Mouse (Mus musculus) granulocyte monocyte progenitor cell, adult 5-6 weeks (primary cell): ENCODE results near the gene Akip1. TPM values are rescaled to one million over a fixed set of nuclear protein-coding genes. Genes with fewer than 3 reads are reported as not detected.
A peak's percentile ranks its signal among the peaks of the same experiment; 100 is the strongest.

Experiments
- ATAC-seq: replicated peaks from 2 replicates; pipeline ENCODE4 v1.8.0; 2016; ENCODE audit warnings: mild to moderate bottlenecking, moderate TSS enrichment, inconsistent platforms; ENCODE audit not compliant: poor library complexity, severe bottlenecking
- total RNA-seq, 2 experiments: library from RNA; stranded (forward) in 1 of 2; stranded (reverse) in 1 of 2; fragments of 200-712, 200-1000 nt in 1 of 2; fragments of >200 nt in 1 of 2; fragmentation: Nextera tagmentation in 1 of 2; gene quantifications; 2 replicates each; pipeline ENCODE4 v1.2.3; 2014 to 2017

The Akip1 gene
- total RNA-seq (2014; fragmentation: Nextera tagmentation): 44.7 and 52.5 TPM in 2 replicates
- total RNA-seq (2017): 20.8 and 25.9 TPM in 2 replicates

GRCm38 (mm10) chr7:109703190-109704015, at the start of gene Akip1, which contains the start of gene St5:
Akip1 (plus strand) TSS chr7:109703690.
St5 (minus strand) TSS chr7:109703605.
- peak; percentile 92 for ATAC-seq

- ATAC-seq: no peak
These were observed 48.6 kb upstream of the Akip1 start for GRCm38 (mm10) chr7:109654871-109655270.

GRCm38 (mm10) chr7:109657884-109658283, 45.6 kb upstream of the Akip1 start:
- no peak for ATAC-seq

GRCm38 (mm10) chr7:109659278-109659677, 44.2 kb upstream of the Akip1 start:
- no peak for ATAC-seq

- no peak for ATAC-seq
These were observed 40.9 kb upstream of the Akip1 start for GRCm38 (mm10) chr7:109662626-109663025.

- ATAC-seq: no peak
These were observed 36.8 kb upstream of the Akip1 start for GRCm38 (mm10) chr7:109666664-109667063.

GRCm38 (mm10) chr7:109669426-109670170, 33.9 kb upstream of the Akip1 start:
- ATAC-seq: no peak

GRCm38 (mm10) chr7:109671581-109672471, 31.7 kb upstream of the Akip1 start:
- ATAC-seq: peak; percentile 84

- no peak for ATAC-seq
These were observed 28.4 kb upstream of the Akip1 start for GRCm38 (mm10) chr7:109674944-109675628.

GRCm38 (mm10) chr7:109680284-109680683, 23.2 kb upstream of the Akip1 start:
- no peak for ATAC-seq

- no peak for ATAC-seq
These were observed 22.6 kb upstream of the Akip1 start for GRCm38 (mm10) chr7:109680879-109681278.

- no peak for ATAC-seq
These were observed 16.8 kb upstream of the Akip1 start for GRCm38 (mm10) chr7:109686585-109687128.

- ATAC-seq: 0 out of 2 replicates have a peak, but pooled peaks have one; percentile 37
These were observed 13.4 kb upstream of the Akip1 start for GRCm38 (mm10) chr7:109690101-109690500.

GRCm38 (mm10) chr7:109690961-109691360, 12.5 kb upstream of the Akip1 start:
- no peak for ATAC-seq

GRCm38 (mm10) chr7:109694576-109695338, 8.7 kb upstream of the Akip1 start:
- no peak for ATAC-seq

GRCm38 (mm10) chr7:109695339-109695726, 8.2 kb upstream of the Akip1 start:
- no peak for ATAC-seq

- ATAC-seq: no peak
These were observed 3.3 kb upstream of the Akip1 start for GRCm38 (mm10) chr7:109700213-109700612.

GRCm38 (mm10) chr7:109702721-109703120, 769 bp upstream of the Akip1 start:
- ATAC-seq: no peak

- ATAC-seq: no peak
These were observed 507 bp downstream of the Akip1 start for GRCm38 (mm10) chr7:109704016-109704377.
